In the genomic region with DNA sequence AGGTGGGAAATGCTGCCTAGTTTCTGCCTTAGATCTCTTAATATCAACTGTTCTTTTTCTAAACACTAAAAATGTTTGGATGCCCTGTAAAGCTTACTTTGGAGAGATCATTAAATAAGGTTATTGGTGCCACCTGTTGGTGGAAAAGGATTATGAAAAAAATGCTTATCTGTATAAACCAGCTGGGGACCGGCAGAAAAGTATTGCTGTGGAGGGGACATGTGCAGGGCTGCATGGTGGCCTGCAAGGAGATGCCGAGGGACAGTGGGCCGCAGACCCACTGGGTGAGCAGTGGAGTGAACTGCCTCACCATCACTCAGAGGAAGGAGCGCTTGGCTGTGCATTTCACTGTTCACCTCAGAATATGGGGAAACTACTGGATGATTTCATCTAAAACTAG, we compare ENCODE assay signal across 11 mouse cellular contexts. TPM values are rescaled to one million over a fixed set of nuclear protein-coding genes. Genes with fewer than 3 reads are reported as not detected.
DNase-seq lines count a peak whose midpoint lies in the region; ATAC-seq and TF ChIP-seq lines count a peak whose summit lies in the region.
"Had no signal": no experiment of that assay in that cellular context is flagged by ENCODE, and none has a peak within 500 bp of the region (broad histone marks: within the 10 kb centered on the region; RNA-seq: fewer than 3 reads in every experiment).

No protein-coding gene starts in this region.

- H3K4me1 ChIP-seq in intestine, postnatal 0 days (replicated peaks; ENCODE audit: control insufficient read depth, insufficient read depth, low read length), result no peaks in the 10 kb centered on the region
- H3K4me1 ChIP-seq in intestine, embryonic 15.5 days (replicated peaks), result no peaks in the 10 kb centered on the region
- H3K4me1 ChIP-seq in G1E (ENCODE audit: insufficient read depth, low read depth, low read length), result peaks cover 2% of the 10 kb centered on the region; the same call in 1 of the 2 replicates
- H3K4me1 ChIP-seq in hindbrain, embryonic 14.5 days (replicated peaks; ENCODE audit: control insufficient read depth, insufficient read depth, low read length), result no peaks in the 10 kb centered on the region; the same call in 1 of the 2 replicates

- no peaks in the 10 kb centered on the region for H3K9me3 ChIP-seq in intestine, postnatal 0 days (ENCODE audit: control insufficient read depth)
- H3K9me3 ChIP-seq in intestine, embryonic 15.5 days, result no peaks in the 10 kb centered on the region
- no peaks in the 10 kb centered on the region for H3K9me3 ChIP-seq in G1E (replicated peaks)
- no peaks in the 10 kb centered on the region for H3K9me3 ChIP-seq in hindbrain, embryonic 14.5 days (ENCODE audit: control insufficient read depth, low read length)

- TF ChIP-seq CTCF in intestine, postnatal 0 days (IDR thresholded peaks at IDR 0.05; ENCODE audit: low read depth), result peak; percentile 57
- no peak for TF ChIP-seq CTCF in G1E (IDR thresholded peaks at IDR 0.05; ENCODE audit: low read depth, low read length)

- no peak overlapping the region for H3K27ac ChIP-seq in intestine, postnatal 0 days (ENCODE audit: low read depth, low read length)
- H3K27ac ChIP-seq in intestine, embryonic 15.5 days, result no peak overlapping the region
- H3K27ac ChIP-seq in hindbrain, embryonic 14.5 days, result no peak overlapping the region

- 60% methylated on average over 4 of the region's 4 CpGs for WGBS in intestine, postnatal 0 days
- 68% methylated on average over 4 of the region's 4 CpGs for WGBS in intestine, embryonic 15.5 days
- 66% methylated on average over 4 of the region's 4 CpGs for WGBS in hindbrain, embryonic 14.5 days

- H3K36me3 ChIP-seq in intestine, postnatal 0 days (ENCODE audit: control insufficient read depth, insufficient read depth), result no peaks in the 10 kb centered on the region
- no peaks in the 10 kb centered on the region for H3K36me3 ChIP-seq in intestine, embryonic 15.5 days
- no peaks in the 10 kb centered on the region for H3K36me3 ChIP-seq in G1E (replicated peaks)
- no peaks in the 10 kb centered on the region for H3K36me3 ChIP-seq in hindbrain, embryonic 14.5 days (replicated peaks; ENCODE audit: control insufficient read depth, insufficient read depth)

- DNase-seq in 3134 (ENCODE audit: extremely low read depth, insufficient read length, low spot score) (peak; percentile 35), G1E (ENCODE audit: low spot score) (peak; percentile 12)
- DNase-seq in hindbrain, embryonic 14.5 days (ENCODE audit: low spot score), result peak; percentile 80
- no peak for DNase-seq in right cerebral cortex, postnatal 4 days
- no peak for DNase-seq in cerebellum, adult 8-10 months
- DNase-seq in urinary bladder, postnatal 4 days (ENCODE audit: low spot score in 2 of 2), result no peak
- DNase-seq: adrenal gland, postnatal 25 days; gastrocnemius, postnatal 36 days; layer of hippocampus, adult 9-11 months had no signal

- ATAC-seq in intestine, postnatal 0 days, result no peak
- ATAC-seq in intestine, embryonic 15.5 days, result no peak
- no peak for ATAC-seq in G1E (ENCODE audit: extremely low read depth, insufficient number of reproducible peaks, low FRiP score, poor library complexity, severe bottlenecking)
- ATAC-seq in hindbrain, embryonic 14.5 days (ENCODE audit: low FRiP score), result peak; percentile 62; the same call in 1 of the 2 replicates

- H3K27me3 ChIP-seq in intestine, postnatal 0 days (replicated peaks; ENCODE audit: control insufficient read depth, insufficient read depth, low read length), result no peaks in the 10 kb centered on the region
- no peaks in the 10 kb centered on the region for H3K27me3 ChIP-seq in intestine, embryonic 15.5 days (replicated peaks)
- H3K27me3 ChIP-seq in G1E (ENCODE audit: insufficient read depth, low read length), result peaks cover 10% of the 10 kb centered on the region
- no peaks in the 10 kb centered on the region for H3K27me3 ChIP-seq in hindbrain, embryonic 14.5 days (ENCODE audit: control insufficient read depth, insufficient read depth, low read length)

- no peak overlapping the region for H3K4me3 ChIP-seq in intestine, postnatal 0 days (ENCODE audit: low read depth, low read length)
- no peak overlapping the region for H3K4me3 ChIP-seq in intestine, embryonic 15.5 days (replicated peaks)
- no peak overlapping the region for H3K4me3 ChIP-seq in G1E (ENCODE audit: low read depth, low read length)
- H3K4me3 ChIP-seq in hindbrain, embryonic 14.5 days (replicated peaks; ENCODE audit: low read length), result no peak overlapping the region

- no peak overlapping the region for H3K4me2 ChIP-seq in intestine, postnatal 0 days (replicated peaks; ENCODE audit: low read depth)
- H3K4me2 ChIP-seq in intestine, embryonic 15.5 days (replicated peaks), result no peak overlapping the region
- H3K4me2 ChIP-seq in hindbrain, embryonic 14.5 days (replicated peaks), result no peak overlapping the region

- H3K9ac ChIP-seq in intestine, postnatal 0 days (ENCODE audit: low read depth, low read length), result no peak overlapping the region
- H3K9ac ChIP-seq in intestine, embryonic 15.5 days, result no peak overlapping the region
- no peak overlapping the region for H3K9ac ChIP-seq in hindbrain, embryonic 14.5 days

RNA-seq across cellular contexts. Expression of a gene that starts 47.1 kb away (rescaled TPM):
- polyA plus RNA-seq in intestine, postnatal 0 days (2015; fragmentation: Nextera tagmentation; extraction: Ambion mirVana), result 0.44 and 0.52 TPM in 2 replicates
- 1.8 TPM in 2 replicates for polyA plus RNA-seq in intestine, embryonic 15.5 days (2015; fragmentation: Nextera tagmentation; extraction: Ambion mirVana)
- total RNA-seq in G1E (2014; fragmentation: Nextera tagmentation) (not detected in 2 replicates), G1E (2017) (0.11 TPM in 1 of 2 replicates, not detected in the other)
- not detected in 2 replicates for polyA plus RNA-seq in G1E (2012)
- 7.2 and 8.5 TPM in 2 replicates for polyA plus RNA-seq in hindbrain, embryonic 14.5 days (2014; fragmentation: Nextera tagmentation; extraction: Ambion mirVana)
- total RNA-seq: gastrocnemius, postnatal 36 days had no signal

Comparison
In these comparisons a context has a peak if more than half of its experiments do, and no peak if none do; other contexts are left out.
1. DNase-seq: peak in 3134 (single experiment), G1E (single experiment) and hindbrain, embryonic 14.5 days (single experiment); none in right cerebral cortex, postnatal 4 days (single experiment), cerebellum, adult 8-10 months (single experiment) and urinary bladder, postnatal 4 days (0 of 2).